In genomic region chr10:100792569-100792968, GRCm38 (mm10) we compare ENCODE assay signal across 16 mouse cellular contexts.
DNase-seq lines count a peak whose midpoint lies in the region.
"Had no signal": no experiment of that assay in that cellular context is flagged by ENCODE, and none has a peak within 500 bp of the region (broad histone marks: within the 10 kb centered on the region; RNA-seq: fewer than 3 reads in every experiment).

No protein-coding gene starts in this region.

- peak; percentile 13 to 34 for DNase-seq in cerebellum, postnatal 10 days
- DNase-seq in cerebellum, postnatal 4 days (ENCODE audit: low spot score in 2 of 2), result no peak
- peak; percentile 16 for DNase-seq in embryo, embryonic 10.5 days (ENCODE audit: low spot score)
- DNase-seq in hindlimb bud, embryonic 11.5 days (ENCODE audit: extremely low spot score, low read depth, low spot score), result peak; percentile 77
- peak; percentile 12 for DNase-seq in mesoderm, embryonic 11.5 days (ENCODE audit: low read depth, low spot score)
- no peak for DNase-seq in spleen, adult 12 weeks (ENCODE audit: low spot score)
- DNase-seq in thymus, postnatal 0 days (ENCODE audit: low spot score), result no peak
- DNase-seq: adrenal gland, adult 8-10 months; B cell, adult 2 months; cerebellum, adult 18-20 months; cerebellum, adult 9-11 months; gastrocnemius, postnatal 36 days; heart, adult 18-20 months; heart, postnatal 10 days; heart, postnatal 4 days; kidney, adult 11 months had no signal

Comparison
In these comparisons a context has a peak if more than half of its experiments do, and no peak if none do; other contexts are left out.
1. DNase-seq: peak in cerebellum, postnatal 10 days (2 of 2), embryo, embryonic 10.5 days (single experiment), hindlimb bud, embryonic 11.5 days (single experiment) and mesoderm, embryonic 11.5 days (single experiment); none in cerebellum, postnatal 4 days (0 of 2), spleen, adult 12 weeks (single experiment) and thymus, postnatal 0 days (single experiment).